Mouse (Mus musculus): ENCODE results near the gene Chkb.

GRCm38 (mm10) chr15:89424621-89425020 lies 5.1 kb downstream of the Chkb start:
- TF ChIP-seq CTCF (IDR thresholded peaks at IDR 0.05; ENCODE audit: low read depth, low read length) = no peak
- no peak for TF ChIP-seq POLR2A (IDR thresholded peaks at IDR 0.05; ENCODE audit: insufficient read depth, low read length)
- no peak for TF ChIP-seq EP300 (IDR thresholded peaks at IDR 0.05; ENCODE audit: insufficient read depth, low read depth, low read length)

All from ES-Bruce4 (cell line).